Mouse (Mus musculus): ENCODE measurements around the gene Tnk2.

- TF ChIP-seq CTCF (IDR thresholded peaks at IDR 0.05; ENCODE audit: low read depth, low read length) (no peak), POLR2A (IDR thresholded peaks at IDR 0.05; ENCODE audit: extremely low read depth, insufficient read depth, low read length) (no peak)
Measured at GRCm38 (mm10) chr16:32723163-32723562, 79.5 kb downstream of the Tnk2 start.

Measured in liver, adult 2 months (tissue).